Mouse (Mus musculus) urinary bladder, postnatal 0 days (tissue): ENCODE measurements around the gene Noa1. TPM values are rescaled to one million over a fixed set of nuclear protein-coding genes. Genes with fewer than 3 reads are reported as not detected.

ENCODE experiments used
- microRNA-seq: library from miRNA; unstranded; fragments of <30 nt; microRNA quantifications from one replicate; pipeline ENCODE4, GENCODE M21; 2016
- polyA plus RNA-seq: library from polyadenylated mRNA; unstranded; fragments of >200 nt; fragmentation: Nextera tagmentation; extraction: Ambion mirVana; gene quantifications from 2 replicates; pipeline ENCODE4 v1.2.1, GENCODE M21; 2015

Gene Noa1
- polyA plus RNA-seq, result 12.6 and 15.5 TPM in 2 replicates

DNA sequence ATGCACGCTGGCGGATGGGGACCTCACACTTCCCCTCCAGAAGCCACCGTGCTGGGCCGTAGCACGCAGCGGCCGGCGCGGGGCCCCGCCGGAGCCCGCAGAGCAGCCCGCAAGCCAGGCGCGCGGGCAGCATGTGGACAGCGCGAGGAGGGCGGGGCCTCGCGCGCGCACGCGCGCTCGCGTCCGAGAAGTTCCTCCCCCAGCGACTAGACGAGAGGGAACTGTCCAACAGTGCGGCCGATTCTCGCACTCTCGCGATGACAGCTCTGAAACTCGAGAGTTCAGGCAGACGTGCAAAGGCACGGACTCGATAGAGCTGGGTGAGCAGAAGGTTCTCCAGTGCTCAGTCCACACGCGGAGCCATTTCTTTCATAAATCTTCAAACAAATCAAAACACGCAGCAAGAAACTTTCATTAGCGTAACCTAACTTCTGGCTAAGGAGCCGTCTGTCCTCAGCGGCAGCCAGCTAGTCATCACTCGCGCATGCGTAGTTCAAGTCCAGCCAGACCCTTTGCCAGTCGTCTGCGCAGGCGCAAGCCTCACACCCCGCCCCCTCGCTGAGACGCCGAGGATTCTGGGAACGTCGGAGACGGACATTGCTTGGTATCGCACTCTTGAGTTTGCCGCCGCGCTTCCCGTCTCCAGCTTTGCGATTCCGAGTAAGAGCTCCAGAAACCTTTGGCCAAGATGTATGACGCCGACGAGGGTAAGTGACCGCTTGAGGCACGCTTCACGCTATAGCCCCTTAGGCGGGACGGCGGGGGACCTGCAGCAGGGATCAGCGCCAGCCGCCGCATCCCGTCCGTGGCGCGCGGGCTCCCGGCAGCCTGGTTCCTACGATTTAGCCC lies at the start of gene Noa1, which contains the start of gene Polr2b:
TSS of gene Noa1 (minus strand) at position 161 of the 849 bp plus-strand sequence.
TSS of gene Polr2b (plus strand) at position 224 of the 849 bp plus-strand sequence.

GRCm38 (mm10) chr5:77265081-77265670 lies 44.7 kb downstream of the Noa1 start, which contains the start of gene Rest:
Gene Rest (plus strand): TSS chr5:77265491.

Small RNA genes within 50 kb of the gene (microRNA-seq; reads per million reads assigned to microRNA genes)
- gene Mir5098, result not detected

Other genes with a start within 250 kb of the Noa1 start
- 8.1 and 10.7 TPM in 2 replicates for gene Hopx, start 195.0 kb downstream of the Noa1 start, polyA plus RNA-seq
- gene Spink2, start 98.6 kb downstream of the Noa1 start, polyA plus RNA-seq, result 2.7 and 4.8 TPM in 2 replicates
- gene Rest, start 44.6 kb downstream of the Noa1 start, polyA plus RNA-seq, result 14.6 and 16.4 TPM in 2 replicates
- gene Polr2b, start 63 bp upstream of the Noa1 start, polyA plus RNA-seq, result 23.9 and 24.7 TPM in 2 replicates
- gene Igfbp7, start 98.0 kb upstream of the Noa1 start, polyA plus RNA-seq, result 980 and 986 TPM in 2 replicates